Mouse (Mus musculus): ENCODE measurements around the gene C1qtnf5.

- TF ChIP-seq TAL1 (IDR thresholded peaks at IDR 0.05; ENCODE audit: low read length) (no peak), GATA1 (IDR thresholded peaks at IDR 0.05; ENCODE audit: low read length) (no peak)
Observed at GRCm38 (mm10) chr9:44075276-44075995, 31.6 kb upstream of the C1qtnf5 start.
